Mouse (Mus musculus): Measurements from ENCODE around the gene Cyren. TPM values are rescaled to one million over a fixed set of nuclear protein-coding genes. Genes with fewer than 3 reads are reported as not detected.

Gene Cyren
- 16.0 and 16.5 TPM in 2 replicates for polyA plus RNA-seq (2016; fragmentation: Nextera tagmentation; extraction: Ambion mirVana)

DNA sequence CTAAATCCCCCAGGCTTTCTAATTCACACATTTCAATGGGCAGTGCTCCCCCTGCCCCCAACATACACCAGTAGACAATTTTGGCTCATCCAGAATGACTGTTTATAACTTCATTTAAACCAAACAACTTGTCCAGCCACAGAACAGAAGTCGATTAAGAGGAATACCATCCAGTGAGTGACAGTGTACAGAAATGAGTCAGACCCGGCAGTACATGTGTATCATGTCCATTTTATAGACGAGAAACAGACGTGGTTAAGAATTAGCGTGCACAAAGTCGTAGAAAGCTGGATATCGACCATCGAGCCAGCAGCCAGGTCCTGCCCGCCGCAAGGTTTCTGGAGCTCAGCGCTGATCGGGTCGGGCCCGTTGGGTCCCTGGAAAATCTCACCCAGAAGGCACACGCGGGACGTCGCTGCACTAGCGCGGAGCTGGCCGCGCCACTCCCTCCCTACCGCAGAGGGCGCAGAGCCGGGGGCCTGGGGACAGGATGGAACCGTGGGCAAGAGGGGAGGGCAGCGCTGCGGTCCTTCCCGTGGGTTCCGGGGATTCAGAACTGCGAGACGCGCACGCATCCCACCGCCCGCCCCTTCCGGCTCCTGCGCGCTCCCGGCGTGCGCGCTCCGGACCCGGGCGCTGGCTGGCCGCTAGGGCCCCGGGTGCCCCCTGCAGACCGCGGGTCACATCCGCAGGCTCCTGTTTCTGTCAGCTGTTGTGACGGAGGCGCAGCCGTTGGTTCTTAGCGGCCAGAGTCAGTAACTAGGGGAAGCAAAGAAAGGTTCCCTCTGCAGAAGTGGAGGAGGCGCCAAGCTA is at the start of gene Cyren:
TSS of gene Cyren (minus strand) at position 552 of the 813 bp plus-strand sequence.
- no peaks in the 10 kb centered on the region for H3K9me3 ChIP-seq (replicated peaks)
- H3K36me3 ChIP-seq = peaks cover 56% of the 10 kb centered on the region
- H3K4me2 ChIP-seq = peak within 1 kb of the TSS; percentile 88
- H3K27me3 ChIP-seq (replicated peaks) = no peaks in the 10 kb centered on the region
- peak within 1 kb of the TSS; percentile 84 for H3K4me3 ChIP-seq
- under 1% methylated on average over 56 of the region's 56 CpGs for WGBS (ENCODE audit: insufficient replicate concordance)
- peaks cover 62% of the 10 kb centered on the region for H3K4me1 ChIP-seq
- peak; percentile 77 for ATAC-seq
- H3K27ac ChIP-seq = peak within 1 kb of the TSS; percentile 95
- peak within 1 kb of the TSS; percentile 93 for H3K9ac ChIP-seq

DNA sequence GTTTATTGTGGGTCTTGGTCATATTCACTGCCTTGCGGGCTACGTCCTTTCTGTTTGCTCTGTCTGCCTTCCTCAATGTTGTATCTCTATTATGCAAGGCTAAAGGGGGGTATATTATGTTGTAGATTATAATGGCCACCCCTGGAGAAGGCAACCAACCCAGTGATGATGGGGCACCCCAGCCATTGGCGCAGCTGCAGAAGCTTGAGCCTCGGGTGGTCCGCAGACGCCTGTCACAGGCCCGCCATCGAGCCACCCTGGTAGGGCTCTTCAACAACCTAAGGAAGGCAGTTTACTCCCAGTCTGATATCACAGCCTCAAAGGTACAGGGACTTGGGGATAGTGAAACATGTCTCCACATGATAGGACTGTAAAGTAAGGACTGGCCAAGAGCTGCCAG is 49.7 kb upstream of the Cyren start:
- Histone ChIP-seq H3K9me3 (replicated peaks) (no peaks in the 10 kb centered on the region), H3K36me3 (no peaks in the 10 kb centered on the region), H3K4me3 (no peak overlapping the region), H3K4me1 (no peaks in the 10 kb centered on the region), H3K27me3 (replicated peaks) (no peaks in the 10 kb centered on the region), H3K4me2 (no peak overlapping the region), H3K27ac (no peak overlapping the region), H3K9ac (no peak overlapping the region)
- 89% methylated on average over 8 of the region's 8 CpGs for WGBS (ENCODE audit: insufficient replicate concordance)
- no peak for ATAC-seq

GRCm38 (mm10) chr6:34927156-34927555 is 49.3 kb upstream of the Cyren start:
- H3K36me3 ChIP-seq = no peaks in the 10 kb centered on the region
- no peaks in the 10 kb centered on the region for H3K27me3 ChIP-seq (replicated peaks)
- H3K4me1 ChIP-seq = no peaks in the 10 kb centered on the region
- H3K4me3 ChIP-seq = no peak overlapping the region
- no peak overlapping the region for H3K9ac ChIP-seq
- WGBS (ENCODE audit: insufficient replicate concordance) = 39% methylated on average over 4 of the region's 4 CpGs
- no peak overlapping the region for H3K4me2 ChIP-seq
- ATAC-seq = peak; percentile 32; the same call in 1 of the 2 replicates
- H3K9me3 ChIP-seq (replicated peaks) = no peaks in the 10 kb centered on the region
- H3K27ac ChIP-seq = no peak overlapping the region

GRCm38 (mm10) chr6:34921941-34922340 is 44.1 kb upstream of the Cyren start:
- H3K27ac ChIP-seq = no peak overlapping the region
- H3K4me2 ChIP-seq = no peak overlapping the region
- ATAC-seq = peak; percentile 69
- no peaks in the 10 kb centered on the region for H3K36me3 ChIP-seq
- peaks cover 8% of the 10 kb centered on the region for H3K4me1 ChIP-seq
- H3K4me3 ChIP-seq = no peak overlapping the region
- WGBS (ENCODE audit: insufficient replicate concordance) = 46% methylated on average over 14 of the region's 14 CpGs
- no peak overlapping the region for H3K9ac ChIP-seq
- H3K9me3 ChIP-seq (replicated peaks) = no peaks in the 10 kb centered on the region
- peaks cover 6% of the 10 kb centered on the region; the same call in 1 of the 2 replicates for H3K27me3 ChIP-seq (replicated peaks)

GRCm38 (mm10) chr6:34920631-34921030 is 42.8 kb upstream of the Cyren start:
- H3K9ac ChIP-seq = no peak overlapping the region
- no peak overlapping the region for H3K4me2 ChIP-seq
- H3K27me3 ChIP-seq (replicated peaks) = peaks cover 6% of the 10 kb centered on the region; the same call in 1 of the 2 replicates
- ATAC-seq = no peak
- peaks cover 11% of the 10 kb centered on the region for H3K4me1 ChIP-seq
- H3K9me3 ChIP-seq (replicated peaks) = no peaks in the 10 kb centered on the region
- H3K4me3 ChIP-seq = no peak overlapping the region
- no peak overlapping the region for H3K27ac ChIP-seq
- WGBS (ENCODE audit: insufficient replicate concordance) = 80% methylated on average over 12 of the region's 12 CpGs
- H3K36me3 ChIP-seq = no peaks in the 10 kb centered on the region

DNA sequence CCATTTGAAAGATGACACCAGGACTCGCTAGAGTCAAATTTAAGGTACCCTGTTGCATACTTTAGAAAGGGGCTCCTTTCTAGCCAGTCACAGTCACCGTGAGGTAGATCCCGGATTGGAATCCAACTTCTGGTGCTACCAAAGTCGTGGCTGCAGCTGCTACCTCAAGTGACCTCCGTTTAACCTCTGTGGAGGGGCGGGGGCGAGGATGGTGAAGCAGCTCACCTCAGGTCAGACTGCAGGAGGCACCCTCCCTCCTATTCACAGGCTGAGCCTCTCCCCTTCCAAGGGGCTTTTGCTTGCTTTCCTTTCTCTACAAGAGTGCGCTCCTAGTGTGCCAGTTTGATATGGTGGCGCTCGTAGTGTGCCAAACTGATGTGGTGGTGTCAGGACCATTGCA is 42.1 kb upstream of the Cyren start, which contains the start of gene Stra8:
TSS of gene Stra8 (plus strand) at position 208 of the 400 bp plus-strand sequence.
- Histone ChIP-seq H3K4me3 (no peak within 1 kb of the TSS), H3K4me2 (no peak within 1 kb of the TSS), H3K9ac (no peak within 1 kb of the TSS), H3K4me1 (peaks cover 11% of the 10 kb centered on the region), H3K36me3 (no peaks in the 10 kb centered on the region), H3K9me3 (replicated peaks) (no peaks in the 10 kb centered on the region), H3K27me3 (replicated peaks) (peaks cover 6% of the 10 kb centered on the region; the same call in 1 of the 2 replicates), H3K27ac (no peak within 1 kb of the TSS)
- WGBS (ENCODE audit: insufficient replicate concordance) = 58% methylated on average over 10 of the region's 10 CpGs
- no peak for ATAC-seq

GRCm38 (mm10) chr6:34919146-34919545 is 41.3 kb upstream of the Cyren start:
- no peak for ATAC-seq
- no peaks in the 10 kb centered on the region for H3K9me3 ChIP-seq (replicated peaks)
- no peaks in the 10 kb centered on the region for H3K36me3 ChIP-seq
- H3K27me3 ChIP-seq (replicated peaks) = peaks cover 6% of the 10 kb centered on the region; the same call in 1 of the 2 replicates
- H3K4me1 ChIP-seq = peaks cover 16% of the 10 kb centered on the region
- H3K9ac ChIP-seq = no peak overlapping the region
- no peak overlapping the region for H3K27ac ChIP-seq
- H3K4me3 ChIP-seq = no peak overlapping the region
- no peak overlapping the region for H3K4me2 ChIP-seq
- WGBS (ENCODE audit: insufficient replicate concordance) = 67% methylated on average over 7 of the region's 7 CpGs

DNA sequence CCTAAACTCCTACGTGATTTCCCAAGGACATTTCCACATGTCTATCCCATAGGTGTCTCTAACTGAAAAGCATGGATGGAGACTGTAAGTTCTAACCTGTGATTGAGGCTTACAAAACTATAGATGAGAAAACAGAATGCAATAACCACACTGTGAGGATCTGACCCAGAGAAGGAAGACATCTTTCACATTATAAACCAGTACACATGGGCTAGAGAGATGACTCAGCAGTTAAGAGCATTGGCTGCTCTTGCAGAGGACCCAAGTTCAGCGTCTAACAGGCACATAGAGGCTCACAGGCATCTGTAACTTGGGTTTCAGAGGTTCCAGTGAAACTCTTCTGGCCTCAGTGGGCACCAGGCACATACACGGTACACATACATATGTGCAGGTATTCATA is 36.6 kb upstream of the Cyren start:
- peaks cover 41% of the 10 kb centered on the region for H3K4me1 ChIP-seq
- no peak for ATAC-seq
- H3K9me3 ChIP-seq (replicated peaks) = no peaks in the 10 kb centered on the region
- H3K4me3 ChIP-seq = no peak overlapping the region
- H3K4me2 ChIP-seq = no peak overlapping the region
- no peak overlapping the region for H3K9ac ChIP-seq
- H3K27ac ChIP-seq = no peak overlapping the region
- 66% methylated on average over 3 of the region's 3 CpGs for WGBS (ENCODE audit: insufficient replicate concordance)
- no peaks in the 10 kb centered on the region for H3K36me3 ChIP-seq
- H3K27me3 ChIP-seq (replicated peaks) = peaks cover 6% of the 10 kb centered on the region; the same call in 1 of the 2 replicates

DNA sequence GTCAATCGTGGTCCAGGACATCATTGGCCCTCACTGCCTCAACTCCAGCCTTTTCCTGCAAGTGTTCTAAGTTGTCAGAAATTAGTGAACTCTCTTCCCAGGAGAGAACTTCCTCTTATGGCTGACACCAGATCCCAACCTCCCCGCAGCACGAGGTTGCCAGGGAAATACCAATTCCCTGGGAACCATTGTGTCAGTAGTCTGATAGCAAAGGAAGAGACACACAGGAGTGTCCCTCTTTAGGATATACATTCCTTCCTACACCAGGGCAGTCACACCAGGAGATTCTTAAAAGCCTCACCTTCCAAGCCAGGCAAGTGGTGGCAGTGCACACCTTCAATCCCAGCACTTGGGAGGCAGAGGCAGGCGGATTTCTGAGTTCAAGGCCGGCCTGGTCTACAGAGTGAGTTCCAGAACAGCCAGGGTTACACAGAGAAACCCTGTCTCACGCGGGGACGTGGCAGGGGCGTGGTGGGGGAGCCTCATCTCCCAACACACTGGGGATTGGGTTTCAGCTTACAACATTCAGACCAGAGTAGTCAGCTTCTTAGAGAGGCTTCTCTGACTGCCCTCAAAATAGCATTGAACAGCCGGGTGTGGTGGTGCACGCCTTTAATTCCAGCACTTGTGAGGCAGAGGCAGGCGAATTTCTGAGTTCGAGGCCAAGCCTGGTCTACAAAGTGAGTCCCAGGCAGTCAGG is 35.6 kb upstream of the Cyren start:
- Histone ChIP-seq H3K4me3 (no peak overlapping the region), H3K9me3 (replicated peaks) (no peaks in the 10 kb centered on the region), H3K36me3 (peaks cover 9% of the 10 kb centered on the region), H3K27ac (no peak overlapping the region), H3K4me2 (no peak overlapping the region), H3K27me3 (replicated peaks) (no peaks in the 10 kb centered on the region; the same call in 1 of the 2 replicates), H3K9ac (no peak overlapping the region), H3K4me1 (peaks cover 51% of the 10 kb centered on the region)
- 73% methylated on average over 13 of the region's 13 CpGs for WGBS (ENCODE audit: insufficient replicate concordance)
- ATAC-seq = no peak

- WGBS (ENCODE audit: insufficient replicate concordance) = under 1% methylated on average over 62 of the region's 64 CpGs
- peak within 1 kb of the TSS; percentile 74 for H3K4me3 ChIP-seq
- peak within 1 kb of the TSS; percentile 79 for H3K4me2 ChIP-seq
- peak within 1 kb of the TSS; percentile 84 for H3K9ac ChIP-seq
- peaks cover 34% of the 10 kb centered on the region for H3K36me3 ChIP-seq
- H3K27me3 ChIP-seq (replicated peaks) = no peaks in the 10 kb centered on the region
- ATAC-seq = peak; percentile 75
- peak within 1 kb of the TSS; percentile 98 for H3K27ac ChIP-seq
- peaks cover 67% of the 10 kb centered on the region for H3K4me1 ChIP-seq
- H3K9me3 ChIP-seq (replicated peaks) = no peaks in the 10 kb centered on the region
These were observed 32.7 kb upstream of the Cyren start, which contains the start of gene Wdr91 for GRCm38 (mm10) chr6:34910371-34911219. Gene Wdr91, minus strand, starts transcription at chr6:34910876.

GRCm38 (mm10) chr6:34909631-34910345 is 31.9 kb upstream of the Cyren start:
- 40% methylated on average over 8 of the region's 8 CpGs for WGBS (ENCODE audit: insufficient replicate concordance)
- Histone ChIP-seq H3K9ac (peak overlapping the region; percentile 84), H3K9me3 (replicated peaks) (no peaks in the 10 kb centered on the region), H3K4me2 (peak overlapping the region; percentile 79), H3K4me1 (peaks cover 73% of the 10 kb centered on the region), H3K36me3 (peaks cover 42% of the 10 kb centered on the region), H3K4me3 (peak overlapping the region; percentile 74), H3K27ac (peak overlapping the region; percentile 98), H3K27me3 (replicated peaks) (no peaks in the 10 kb centered on the region)
- no peak for ATAC-seq

Measured in liver, embryonic 12.5 days (tissue).